Mouse (Mus musculus): ENCODE measurements around the gene Sdhaf1.
A peak's percentile ranks its signal among the peaks of the same experiment; 100 is the strongest.

Sdhaf1 gene

DNA sequence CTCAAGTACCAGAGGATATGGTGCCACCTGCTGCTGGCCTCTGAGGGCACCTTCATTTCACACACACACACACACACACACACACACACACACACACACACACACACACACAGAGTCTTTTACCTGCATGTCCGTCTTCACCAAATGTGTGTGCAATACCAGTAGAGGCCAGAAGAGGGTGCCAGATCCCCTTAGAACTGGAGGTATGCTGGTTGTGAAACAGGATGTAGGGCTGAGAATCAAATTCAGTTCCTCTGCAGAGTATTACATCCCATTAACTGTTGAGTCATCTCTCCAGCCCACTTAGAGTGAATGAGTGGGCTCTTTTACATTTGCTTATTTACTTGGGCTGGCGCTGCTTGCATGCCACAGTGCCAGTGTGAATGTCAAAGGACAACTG is 1.7 kb upstream of the Sdhaf1 start:
- DNase-seq (ENCODE audit: low read depth, low spot score): peak; percentile 61

DNA sequence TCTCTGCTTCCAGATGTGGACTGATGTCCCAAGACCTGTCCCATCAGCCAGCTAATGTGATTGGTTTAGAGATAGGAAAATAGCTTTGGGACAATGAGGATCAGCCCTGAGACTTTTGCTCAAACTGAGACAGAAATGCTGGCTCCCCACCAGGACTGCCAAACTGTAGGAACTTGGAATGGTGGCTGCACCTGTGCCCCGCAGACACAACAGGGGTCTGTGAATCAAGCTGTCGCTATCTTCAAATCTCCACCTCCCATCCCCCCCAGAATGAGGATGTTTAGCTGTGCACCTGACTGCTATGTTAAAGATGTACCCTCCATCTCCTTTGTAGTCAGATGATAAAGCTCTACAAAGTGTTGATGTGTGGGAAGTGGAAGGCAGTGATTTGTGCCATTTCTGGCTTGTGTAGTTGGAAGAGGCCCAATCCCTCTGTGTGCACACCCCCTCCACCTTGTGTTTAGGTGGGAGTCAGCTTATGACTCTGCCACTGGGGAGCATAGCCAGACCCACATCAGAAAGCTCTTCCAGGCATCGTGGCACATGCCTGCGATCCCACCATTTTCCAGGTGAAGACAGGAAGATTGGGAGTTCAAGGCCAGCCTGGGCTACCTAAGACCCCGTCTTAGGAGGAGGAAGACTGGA is 727 bp upstream of the Sdhaf1 start:
- DNase-seq (ENCODE audit: low read depth, low spot score): no peak

DNA sequence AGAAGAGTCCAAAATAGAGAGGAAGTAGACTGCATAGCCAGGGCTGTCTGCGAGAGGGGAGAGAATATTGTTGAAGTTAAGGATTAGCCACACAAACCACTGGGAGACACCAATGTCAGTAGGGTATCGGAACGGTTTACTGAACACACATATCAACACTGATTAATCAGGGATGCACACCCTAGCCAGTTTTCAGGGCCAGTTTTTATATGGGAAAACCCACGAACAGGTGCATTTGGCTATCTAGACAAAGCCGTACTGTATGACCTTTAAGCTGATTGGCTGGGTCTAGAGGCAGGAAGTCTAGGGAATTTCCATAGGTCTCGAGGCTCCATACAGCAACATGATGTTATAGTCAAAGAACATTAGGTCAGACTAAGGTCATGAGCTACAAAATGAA is 830 bp downstream of the Sdhaf1 start:
- DNase-seq (ENCODE audit: low read depth, low spot score): no peak

DNA sequence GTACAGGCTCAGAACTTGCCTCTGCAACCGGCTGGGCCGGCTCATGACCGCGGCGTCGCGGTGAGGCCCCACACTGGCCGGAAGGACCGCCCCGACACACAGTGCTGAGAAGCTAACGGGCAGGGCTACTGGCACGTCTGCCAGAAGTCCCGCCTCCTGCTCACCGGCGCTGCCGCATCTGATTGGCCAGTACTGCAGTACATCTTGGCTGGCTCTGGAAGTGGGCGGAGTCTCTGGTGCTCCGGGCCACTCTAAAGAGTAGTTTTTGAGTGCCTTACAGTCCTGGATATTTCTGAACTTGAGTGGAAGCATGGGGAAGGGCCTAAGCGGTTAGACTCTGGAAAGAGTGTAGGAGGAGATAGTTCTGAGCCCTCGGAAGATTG is 1.4 kb downstream of the Sdhaf1 start:
- DNase-seq (ENCODE audit: low read depth, low spot score): peak; percentile 97

DNA sequence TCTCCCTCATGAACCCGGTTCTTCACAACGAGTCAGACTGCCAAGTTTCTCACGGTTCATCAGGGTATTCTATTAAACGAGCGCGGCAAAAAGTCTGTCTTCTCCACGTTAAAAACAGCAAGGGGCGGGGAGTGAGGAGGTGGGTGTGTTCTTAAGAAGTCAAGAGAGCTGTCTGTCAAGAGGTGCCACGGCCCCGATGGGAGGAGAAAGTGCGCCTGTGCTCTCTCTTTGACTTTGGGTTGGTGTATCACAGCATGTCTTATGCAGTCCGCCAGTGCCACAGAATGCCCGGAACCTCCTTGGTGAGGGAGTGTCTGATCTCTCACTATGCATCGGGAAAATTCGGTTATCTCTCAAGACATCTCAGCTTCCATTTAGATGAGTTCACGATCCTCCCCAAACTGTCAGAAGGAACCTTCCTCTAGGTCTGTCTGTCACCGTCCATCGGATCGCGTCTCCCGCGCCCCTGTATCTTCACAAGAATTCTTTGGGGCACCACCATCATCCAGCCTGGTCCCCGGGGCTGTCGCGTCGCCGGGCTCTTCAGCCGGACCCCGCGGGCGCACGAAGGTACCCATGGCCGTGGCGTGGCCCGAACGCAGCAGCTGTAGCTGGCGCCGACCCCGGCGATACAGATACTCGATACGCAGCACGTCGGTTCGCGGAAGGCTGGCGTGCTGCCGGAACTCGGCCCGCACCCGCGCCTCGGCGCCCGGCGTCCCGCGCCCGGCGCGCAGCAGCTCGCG is 2.0 kb downstream of the Sdhaf1 start, which contains the start of gene E130208F15Rik:
E130208F15Rik (plus strand) TSS at position 202 of the 746 bp plus-strand sequence.
- peak; percentile 35 for DNase-seq (ENCODE audit: low read depth, low spot score)

DNA sequence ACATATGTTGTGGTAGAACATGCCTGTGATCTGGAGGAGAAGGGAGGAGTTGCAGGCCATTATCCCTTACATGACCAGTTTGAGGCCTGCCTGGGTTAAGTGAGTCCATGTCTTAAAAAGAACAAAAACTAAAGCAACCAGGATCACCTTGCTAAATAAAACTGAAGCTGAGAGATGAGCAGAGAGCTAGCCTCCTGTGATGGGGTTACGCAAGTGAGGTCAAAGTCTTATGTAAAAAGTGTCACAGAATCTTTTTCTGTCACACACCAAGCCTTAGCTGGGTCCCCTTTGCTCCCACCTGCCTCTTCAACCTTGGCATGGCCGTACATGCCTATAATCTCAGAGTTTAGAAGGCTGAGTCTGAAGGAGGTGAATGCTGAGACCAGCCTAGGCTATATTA is 2.7 kb downstream of the Sdhaf1 start:
- DNase-seq (ENCODE audit: low read depth, low spot score): no peak

DNA sequence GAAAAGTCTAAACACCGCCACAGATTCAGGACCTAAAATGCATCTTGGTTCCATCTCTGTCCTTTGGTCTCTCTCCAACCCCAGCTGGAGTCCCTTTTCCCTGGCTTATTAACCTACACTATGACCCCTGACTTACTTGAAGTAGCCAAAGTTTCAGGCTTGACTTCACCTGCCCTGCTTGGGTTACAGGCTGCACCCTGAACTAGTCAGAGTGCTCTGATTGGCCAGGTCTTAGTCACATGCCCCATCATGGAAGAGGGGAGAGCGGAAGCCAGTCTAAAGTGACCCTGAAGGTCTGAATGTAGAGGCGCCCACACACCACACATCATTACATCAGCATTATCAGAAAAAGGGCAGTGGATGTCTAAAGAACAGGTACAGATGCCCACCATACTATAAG is 5.6 kb downstream of the Sdhaf1 start:
- DNase-seq (ENCODE audit: low read depth, low spot score): no peak

DNA sequence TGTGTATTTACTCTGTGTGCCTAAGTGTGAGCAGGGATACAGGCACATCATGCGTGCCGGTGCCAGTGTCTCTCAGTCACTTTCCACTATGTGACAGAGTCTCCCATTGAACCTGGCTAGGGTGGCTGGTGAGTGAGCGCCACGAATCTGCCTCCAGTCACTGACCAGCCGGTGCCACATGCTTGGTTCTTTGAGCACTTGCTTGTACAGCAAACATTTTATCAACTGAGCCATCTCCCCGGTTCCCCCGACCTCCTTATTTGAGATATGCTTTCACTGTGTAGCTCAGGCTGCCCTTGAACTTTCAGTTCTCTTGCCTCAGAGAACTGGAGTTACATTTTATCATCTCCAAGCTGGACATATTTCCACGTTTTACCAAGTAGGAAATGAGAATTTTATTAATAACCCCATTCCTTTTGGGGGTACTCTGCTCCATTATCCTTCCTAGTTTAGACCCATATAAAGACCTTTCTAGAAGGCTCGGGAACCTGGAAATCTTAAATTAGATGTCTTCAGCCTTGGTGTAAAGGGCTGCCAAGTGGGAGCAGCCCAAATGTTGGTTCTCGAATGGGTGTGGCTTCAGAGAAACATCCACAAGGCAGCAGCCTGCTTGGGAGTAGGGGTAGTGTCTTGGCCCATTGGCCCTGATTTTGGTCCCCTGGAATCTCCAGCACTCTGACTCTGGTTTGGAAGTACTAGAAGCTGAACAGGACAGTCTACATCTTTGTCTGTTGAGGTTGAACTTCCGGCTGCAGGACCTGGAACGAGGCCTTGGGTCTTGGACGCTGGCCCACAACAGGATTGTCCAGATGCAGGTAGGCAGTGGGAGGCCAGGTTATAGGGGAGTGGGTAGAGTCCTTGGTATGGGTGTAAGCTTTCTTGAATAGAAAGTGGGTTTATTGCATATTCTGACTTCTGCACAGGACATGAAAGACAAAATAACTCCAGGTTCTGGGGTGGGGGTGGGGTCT is 7.9 kb downstream of the Sdhaf1 start:
- no peak for DNase-seq (ENCODE audit: low read depth, low spot score)

DNA sequence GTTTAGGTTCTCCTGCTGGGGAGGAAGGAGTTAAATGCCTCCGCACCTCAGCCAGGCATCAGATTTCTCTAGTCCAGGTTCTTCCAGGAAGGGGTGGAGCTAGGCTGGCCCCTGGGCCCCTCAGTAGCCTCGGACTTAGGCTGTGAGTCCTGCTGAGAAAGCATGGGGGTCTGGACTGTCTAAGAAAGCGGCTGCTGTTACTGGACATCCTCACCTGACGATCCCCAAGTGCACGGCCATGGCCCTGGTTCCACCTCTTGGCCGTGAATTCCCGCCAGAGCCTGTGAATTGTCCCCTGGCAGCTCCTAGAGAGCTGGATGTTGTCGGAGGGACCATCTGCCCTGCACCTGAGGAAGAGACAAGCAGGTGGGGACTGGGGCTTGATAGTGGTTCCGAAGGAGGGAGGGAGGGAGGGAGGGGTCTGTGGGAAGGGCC is 9.0 kb downstream of the Sdhaf1 start, which contains the start of gene Syne4:
Syne4 (plus strand) TSS at position 87 of the 435 bp plus-strand sequence.
- DNase-seq (ENCODE audit: low read depth, low spot score): peak; percentile 76

DNA sequence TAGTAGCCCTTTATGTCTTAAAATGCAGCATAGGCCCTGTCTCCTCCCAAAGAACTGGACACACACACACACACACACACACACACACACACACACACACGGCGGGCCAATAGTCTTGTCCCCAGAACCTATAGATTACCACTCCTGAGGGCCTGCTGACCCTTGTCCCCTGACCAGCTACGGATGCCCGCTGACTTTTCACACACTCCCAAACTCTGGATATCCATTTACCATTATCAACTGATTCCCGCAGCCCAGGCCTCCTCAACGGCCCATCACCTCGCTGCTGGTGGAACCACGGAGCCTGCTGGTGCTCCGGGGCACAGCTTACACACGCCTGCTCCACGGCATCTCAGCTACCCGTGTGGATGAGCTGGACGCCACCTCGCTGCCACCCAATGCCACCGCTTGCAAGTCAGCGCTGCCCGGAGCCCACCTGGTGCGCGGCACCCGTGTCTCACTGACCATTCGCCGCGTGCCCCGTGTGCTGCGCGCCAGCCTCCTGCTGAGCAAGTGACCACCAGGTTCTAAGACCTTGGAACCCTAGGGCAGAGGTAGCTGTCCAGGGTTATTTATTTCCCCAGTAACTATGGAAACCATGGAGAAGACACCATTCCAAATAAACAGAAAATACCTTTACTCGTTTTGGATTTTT is 9.9 kb downstream of the Sdhaf1 start:
- no peak for DNase-seq (ENCODE audit: low read depth, low spot score)

DNA sequence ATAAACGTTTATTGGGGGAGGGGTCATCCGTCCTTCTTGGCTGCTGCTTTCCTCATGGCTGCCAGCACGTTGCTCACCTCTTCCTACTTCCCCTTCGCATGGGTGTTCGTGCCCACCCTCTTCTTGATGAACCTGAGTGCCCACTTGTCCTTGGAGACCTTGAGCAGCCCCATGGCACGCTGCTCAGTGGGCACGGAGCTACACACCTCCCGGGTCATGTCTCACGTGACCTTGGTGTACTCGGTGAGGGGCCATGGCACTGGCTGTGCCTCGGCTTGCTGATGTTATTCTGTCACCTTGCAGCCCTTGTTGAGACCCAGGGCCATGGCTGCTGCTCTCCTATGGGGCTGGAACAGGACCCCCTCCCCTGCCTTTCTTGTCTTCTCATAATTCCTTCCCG is 13.6 kb downstream of the Sdhaf1 start:
- DNase-seq (ENCODE audit: low read depth, low spot score): no peak

DNA sequence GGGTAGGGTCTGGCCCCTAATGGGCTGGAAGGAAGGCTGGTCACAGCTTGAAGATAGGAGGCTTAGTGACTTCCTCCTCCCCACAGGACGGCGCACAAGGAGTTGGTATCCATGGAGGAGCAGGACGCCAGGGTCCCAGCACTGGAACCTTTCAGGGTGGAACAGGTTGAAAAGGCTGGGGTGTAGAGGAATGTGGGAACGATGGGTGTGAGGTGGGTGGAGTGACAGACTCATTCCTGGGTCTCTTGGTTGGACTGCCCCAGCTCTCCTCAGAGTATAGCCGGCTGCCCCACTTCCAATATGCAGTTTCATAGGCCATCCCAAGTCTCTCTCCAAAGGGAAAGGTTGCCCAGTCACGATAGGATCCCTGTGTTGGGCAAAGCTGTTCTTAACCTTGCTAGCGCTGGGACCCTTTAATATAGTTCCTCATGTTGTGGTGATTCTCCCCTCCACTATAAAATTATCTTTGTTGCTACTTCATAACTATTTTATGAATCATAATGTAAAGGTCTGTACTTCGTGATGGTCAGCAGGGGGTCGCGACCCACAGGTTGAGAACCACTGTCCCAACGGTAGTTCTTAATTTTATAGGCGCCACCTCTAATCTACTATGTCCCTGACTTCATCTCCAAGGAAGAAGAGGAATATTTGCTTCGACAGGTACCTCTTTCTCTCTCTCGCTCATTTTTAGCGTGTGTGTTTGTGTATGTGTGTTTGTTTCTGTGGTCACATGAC is 14.1 kb downstream of the Sdhaf1 start:
- DNase-seq (ENCODE audit: low read depth, low spot score): no peak

DNA sequence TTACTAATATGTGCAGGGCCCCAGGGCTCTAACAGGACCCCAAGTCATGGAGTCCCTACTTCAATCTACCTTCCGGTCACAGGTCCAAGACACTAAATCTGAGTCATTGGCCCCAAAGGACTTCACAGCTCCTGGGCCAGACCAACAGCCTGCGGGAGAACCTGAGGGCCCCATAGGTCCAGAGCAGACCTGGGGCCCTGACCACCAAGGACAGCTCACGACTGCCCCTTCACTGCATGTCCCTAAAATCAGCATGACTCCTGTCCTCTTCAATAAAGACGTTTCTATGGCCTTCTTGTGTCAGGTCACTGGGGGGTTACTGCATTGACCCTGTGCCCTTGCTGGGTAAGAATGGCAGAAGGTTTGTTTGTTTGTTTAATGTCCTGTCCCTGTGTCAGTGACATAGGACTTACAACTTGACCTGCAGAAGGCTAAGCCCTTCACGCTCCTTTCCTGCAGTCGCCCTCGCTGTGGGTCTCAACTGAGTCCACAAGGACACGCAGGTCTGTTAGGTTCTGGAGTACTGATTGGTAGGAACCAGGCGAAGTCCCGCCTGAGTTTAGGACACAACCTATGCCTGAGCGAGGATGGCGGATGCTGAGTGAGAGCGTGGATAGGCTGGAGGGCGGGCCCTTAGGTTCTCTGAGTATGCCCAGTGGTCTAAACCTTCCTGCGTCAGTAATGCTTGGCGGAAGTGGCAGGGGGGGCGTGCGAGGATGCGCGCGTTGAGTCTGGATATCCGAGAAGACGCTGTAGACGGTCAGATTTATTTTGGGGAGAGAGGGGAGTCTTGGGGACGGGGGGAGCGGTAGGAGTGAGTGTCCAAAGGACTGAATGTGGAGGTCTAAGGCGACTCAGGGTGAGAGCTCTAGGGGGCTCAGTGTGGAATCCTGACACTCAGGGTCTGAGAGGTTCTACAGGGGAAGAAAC is 15.4 kb downstream of the Sdhaf1 start, which contains the start of gene Alkbh6:
Alkbh6 (plus strand) TSS at position 642 of the 930 bp plus-strand sequence.
- DNase-seq (ENCODE audit: low read depth, low spot score): peak; percentile 94

DNA sequence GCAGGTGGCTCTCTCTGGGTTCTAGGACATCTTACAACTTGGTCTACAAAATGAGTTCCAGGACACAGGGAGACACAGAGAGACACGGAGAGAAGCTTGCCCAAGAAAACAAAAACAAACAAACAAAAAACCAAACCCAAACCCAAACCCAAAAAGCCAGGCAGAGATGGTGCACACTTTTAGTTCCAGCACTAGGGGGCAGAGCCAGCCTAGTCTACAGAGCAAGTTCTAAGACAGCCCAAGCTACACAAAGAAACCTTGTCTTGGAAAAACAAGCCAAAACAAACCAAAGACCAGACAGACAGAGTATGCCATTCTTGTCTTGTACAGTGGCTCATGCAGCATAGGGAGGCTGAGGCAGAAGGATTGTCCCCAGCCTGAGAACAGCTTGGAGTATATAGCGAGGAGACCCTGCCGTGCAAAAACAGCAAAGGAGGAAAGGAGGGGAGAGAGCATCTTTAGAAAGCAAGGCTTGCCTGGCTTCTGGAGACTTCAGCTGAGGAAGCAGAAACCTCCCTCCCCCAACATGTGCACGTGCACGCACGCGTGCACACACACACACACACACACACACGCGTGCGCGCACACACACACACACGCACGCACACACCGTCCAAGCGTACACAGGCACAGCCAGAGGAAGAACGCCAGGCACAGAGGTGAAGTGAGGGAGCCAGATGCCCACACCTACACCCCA is 17.5 kb downstream of the Sdhaf1 start:
- no peak for DNase-seq (ENCODE audit: low read depth, low spot score)

DNA sequence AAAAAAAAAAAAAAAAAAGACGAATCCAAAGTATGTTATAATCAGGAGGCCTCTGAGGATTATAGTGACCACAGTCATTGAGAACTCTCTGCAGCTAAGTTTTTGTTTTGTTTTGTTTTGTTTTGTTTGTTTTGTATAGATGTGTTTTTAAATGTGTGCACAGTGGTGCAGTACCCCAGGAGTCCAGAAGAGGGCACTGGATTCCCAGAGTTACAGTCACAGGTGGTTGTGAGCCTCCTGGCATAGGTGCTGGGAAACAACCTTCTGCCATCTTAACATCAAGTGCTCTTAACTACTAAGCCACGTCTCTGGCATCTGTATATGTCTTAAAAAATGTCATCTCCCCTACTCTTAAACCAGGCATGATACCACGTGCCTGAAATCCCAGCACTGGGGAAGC is 22.8 kb downstream of the Sdhaf1 start:
- DNase-seq (ENCODE audit: low read depth, low spot score): no peak

DNA sequence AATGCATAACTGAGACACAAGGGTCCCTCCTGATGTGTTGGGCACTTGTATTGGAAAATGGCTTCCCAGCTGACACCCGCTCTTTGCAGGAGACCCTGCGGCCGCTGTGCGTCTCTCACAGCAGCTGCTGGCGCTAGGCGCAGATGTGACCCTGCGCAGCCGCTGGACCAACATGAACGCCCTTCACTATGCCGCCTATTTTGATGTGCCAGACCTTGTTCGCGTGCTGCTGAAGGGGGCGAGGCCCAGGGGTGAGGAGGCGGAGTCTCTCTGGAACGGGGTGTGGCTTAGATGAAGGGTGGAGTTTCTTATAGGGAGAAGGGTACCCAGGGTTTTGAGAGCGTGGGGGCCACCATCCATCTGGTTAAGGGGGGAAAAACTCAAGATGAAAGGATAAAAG is 26.4 kb downstream of the Sdhaf1 start:
- no peak for DNase-seq (ENCODE audit: low read depth, low spot score)

DNA sequence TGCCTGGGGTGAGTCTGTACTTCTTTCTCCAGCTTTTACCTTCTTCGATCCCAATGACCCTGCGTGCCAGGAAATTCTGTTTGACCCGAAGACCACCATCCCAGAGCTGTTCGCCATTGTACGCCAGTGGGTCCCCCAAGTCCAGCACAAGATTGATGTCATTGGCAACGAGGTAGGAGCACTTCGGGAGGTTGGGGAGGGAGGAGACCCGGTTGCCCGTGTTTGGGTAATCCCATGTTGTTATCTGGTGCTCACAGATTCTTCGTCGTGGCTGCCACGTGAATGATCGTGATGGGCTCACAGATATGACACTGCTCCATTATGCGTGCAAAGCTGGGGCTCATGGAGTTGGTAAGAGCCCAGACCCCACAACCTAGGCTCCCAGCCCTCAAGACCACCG is 26.9 kb downstream of the Sdhaf1 start:
- DNase-seq (ENCODE audit: low read depth, low spot score): no peak

DNA sequence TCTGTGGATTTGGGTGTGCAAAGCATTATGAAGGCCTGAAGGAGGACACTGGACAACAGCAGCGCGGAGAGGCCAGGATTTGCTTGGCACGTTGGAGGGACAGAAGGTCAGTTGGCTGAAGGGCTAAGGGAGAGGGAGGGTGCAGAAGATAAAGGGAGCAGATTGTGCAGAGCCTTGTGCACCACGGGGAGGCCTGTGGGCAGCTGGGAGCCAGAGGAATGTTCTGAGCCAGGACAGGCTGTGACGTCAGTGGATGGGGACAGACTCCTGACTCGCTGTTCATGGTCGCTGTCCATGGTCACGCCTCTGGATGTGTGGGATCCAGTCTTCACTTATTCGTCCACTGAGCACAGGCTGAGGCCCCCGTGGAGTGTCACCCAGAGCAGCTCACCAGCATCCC is 28.6 kb downstream of the Sdhaf1 start:
- no peak for DNase-seq (ENCODE audit: low read depth, low spot score)

DNA sequence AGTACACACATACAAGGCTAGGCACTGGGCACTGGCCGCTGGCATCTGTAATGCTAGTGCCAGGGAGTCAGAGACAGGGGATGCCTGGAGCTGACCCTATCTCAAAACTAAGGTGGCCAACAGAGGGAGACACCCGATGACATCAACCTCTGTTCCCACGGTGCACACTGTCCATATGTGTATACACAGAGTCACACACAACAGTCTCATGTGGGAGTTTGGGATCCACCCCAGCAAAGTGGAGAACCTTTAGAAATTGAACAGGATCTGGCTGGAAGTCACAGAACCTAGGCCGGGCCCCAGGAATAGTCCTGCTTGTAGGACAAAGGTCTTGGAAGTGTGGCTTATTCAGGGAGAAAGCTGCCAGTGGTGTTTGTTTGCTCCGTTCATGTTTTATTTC is 29.4 kb downstream of the Sdhaf1 start:
- DNase-seq (ENCODE audit: low read depth, low spot score): no peak
